Mouse (Mus musculus): ENCODE results near the gene Slc12a1.

Gene Slc12a1

GRCm38 (mm10) chr2:125254630-125255029 lies 102.3 kb downstream of the Slc12a1 start:
- no peak for DNase-seq (ENCODE audit: low spot score)

GRCm38 (mm10) chr2:125255886-125256285 lies 103.6 kb downstream of the Slc12a1 start:
- DNase-seq (ENCODE audit: low spot score) = no peak

GRCm38 (mm10) chr2:125259230-125260120 lies 107.2 kb downstream of the Slc12a1 start:
- no peak for DNase-seq (ENCODE audit: low spot score)

- DNase-seq (ENCODE audit: low spot score) = no peak
Measured at GRCm38 (mm10) chr2:125260326-125260725, 108.0 kb downstream of the Slc12a1 start.

- no peak for DNase-seq (ENCODE audit: low spot score)
Measured at GRCm38 (mm10) chr2:125263056-125263455, 110.8 kb downstream of the Slc12a1 start.

GRCm38 (mm10) chr2:125263753-125264152 lies 111.4 kb downstream of the Slc12a1 start:
- DNase-seq (ENCODE audit: low spot score) = no peak

GRCm38 (mm10) chr2:125268876-125269275 lies 116.6 kb downstream of the Slc12a1 start:
- no peak for DNase-seq (ENCODE audit: low spot score)

- DNase-seq (ENCODE audit: low spot score) = no peak
Measured at GRCm38 (mm10) chr2:125275617-125276016, 123.3 kb downstream of the Slc12a1 start.

GRCm38 (mm10) chr2:125276692-125277091 lies 124.4 kb downstream of the Slc12a1 start:
- no peak for DNase-seq (ENCODE audit: low spot score)

GRCm38 (mm10) chr2:125278474-125278873 lies 126.2 kb downstream of the Slc12a1 start:
- peak; percentile 14 for DNase-seq (ENCODE audit: low spot score)
